Mouse (Mus musculus): ENCODE measurements around the gene Tgfb2. TPM values are rescaled to one million over a fixed set of nuclear protein-coding genes. Genes with fewer than 3 reads are reported as not detected.

Tgfb2 gene
- polyA plus RNA-seq, 1 experiment from 2014 or later = 17.2 TPM

DNA sequence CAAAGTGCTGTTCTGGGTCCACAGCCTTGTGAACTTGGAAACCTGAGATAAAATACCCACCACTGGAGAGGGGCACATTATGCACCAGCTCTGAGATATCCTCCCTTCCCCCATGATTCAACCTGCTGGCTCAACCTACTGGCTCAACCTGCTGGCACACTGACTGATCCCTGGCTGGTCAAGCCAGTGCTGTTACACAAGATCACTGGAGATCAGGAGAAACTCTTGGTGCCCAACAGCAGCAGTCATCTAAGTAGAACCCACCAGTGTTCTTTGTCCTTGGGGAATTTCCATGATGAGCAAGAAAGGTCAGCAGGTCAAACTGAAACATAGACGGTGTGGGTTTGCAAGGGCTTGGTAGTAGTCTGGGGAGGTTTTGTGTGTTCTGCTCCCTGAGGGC, 49.6 kb downstream of the Tgfb2 start:
- Histone ChIP-seq H3K27ac (ENCODE audit: low read depth, low read length) (no peak overlapping the region), H3K4me1 (replicated peaks; ENCODE audit: control insufficient read depth, insufficient read depth, low read length) (0 out of 2 replicates have a peak, but pooled peaks cover 2% of the 10 kb centered on the region), H3K27me3 (ENCODE audit: control insufficient read depth, insufficient read depth, low read length) (no peaks in the 10 kb centered on the region), H3K9me3 (ENCODE audit: control insufficient read depth, low read length) (no peaks in the 10 kb centered on the region), H3K9ac (ENCODE audit: low read length) (no peak overlapping the region), H3K36me3 (ENCODE audit: control insufficient read depth, insufficient read depth, low read length) (no peaks in the 10 kb centered on the region), H3K4me3 (ENCODE audit: low read depth, low read length) (no peak overlapping the region), H3K4me2 (ENCODE audit: low read depth, low read length, severe bottlenecking) (no peak overlapping the region)
- no peak for DNase-seq (ENCODE audit: low spot score)
- 83% methylated on average over 1 of the region's 1 CpGs for WGBS
- no peak for ATAC-seq (replicated peaks; ENCODE audit: low FRiP score)

DNA sequence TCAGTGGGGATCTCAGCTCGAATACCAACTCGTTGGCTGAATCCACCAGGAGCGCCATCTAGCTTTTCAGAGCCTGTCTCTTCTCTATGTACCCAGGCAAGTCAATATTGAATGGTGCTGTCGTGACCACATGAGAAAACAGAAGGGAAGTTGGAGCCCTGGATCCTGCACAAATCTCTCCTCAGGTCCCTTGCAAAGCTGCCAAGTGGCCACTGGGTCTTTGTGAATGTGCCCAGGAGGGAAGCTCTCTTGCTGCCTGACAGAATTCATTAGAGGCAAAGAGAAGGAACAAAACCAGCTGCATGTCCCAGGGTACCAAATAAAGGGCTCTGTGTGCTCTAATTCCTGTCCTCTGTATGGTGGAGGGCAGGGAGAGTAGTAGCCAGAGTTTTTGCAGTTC, 50.7 kb downstream of the Tgfb2 start:
- Histone ChIP-seq H3K27ac (ENCODE audit: low read depth, low read length) (no peak overlapping the region), H3K4me1 (replicated peaks; ENCODE audit: control insufficient read depth, insufficient read depth, low read length) (0 out of 2 replicates have a peak, but pooled peaks cover 2% of the 10 kb centered on the region), H3K4me3 (ENCODE audit: low read depth, low read length) (no peak overlapping the region), H3K9ac (ENCODE audit: low read length) (no peak overlapping the region), H3K9me3 (ENCODE audit: control insufficient read depth, low read length) (no peaks in the 10 kb centered on the region), H3K27me3 (ENCODE audit: control insufficient read depth, insufficient read depth, low read length) (no peaks in the 10 kb centered on the region), H3K4me2 (ENCODE audit: low read depth, low read length, severe bottlenecking) (no peak overlapping the region), H3K36me3 (ENCODE audit: control insufficient read depth, insufficient read depth, low read length) (no peaks in the 10 kb centered on the region)
- ATAC-seq (replicated peaks; ENCODE audit: low FRiP score) (0 out of 2 replicates have a peak, but pooled peaks have one; percentile 51), DNase-seq (ENCODE audit: low spot score) (no peak)
- WGBS = 49% methylated on average over 4 of the region's 4 CpGs

DNA sequence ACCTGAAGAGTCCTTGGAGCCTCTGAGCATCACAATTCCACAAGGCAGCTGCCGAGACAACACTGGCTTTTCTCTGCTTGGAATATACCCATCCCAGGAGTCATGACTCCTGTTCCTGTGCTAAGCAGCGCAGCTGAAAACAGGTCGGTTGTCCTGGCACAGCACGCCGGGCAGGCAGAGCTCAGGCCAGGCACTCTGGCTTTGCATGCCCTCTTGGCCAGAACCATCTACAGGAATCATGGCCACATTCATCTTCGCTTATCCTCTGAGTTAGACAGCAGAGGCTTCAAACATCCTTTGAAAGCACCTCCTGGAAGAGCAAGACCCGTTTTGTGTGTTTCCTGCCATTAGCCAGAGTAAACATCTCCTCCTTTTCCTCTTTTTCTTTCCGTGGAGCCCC, 53.6 kb downstream of the Tgfb2 start:
- 87% methylated on average over 8 of the region's 8 CpGs for WGBS
- H3K4me1 ChIP-seq (replicated peaks; ENCODE audit: control insufficient read depth, insufficient read depth, low read length) = no peaks in the 10 kb centered on the region
- no peak overlapping the region for H3K27ac ChIP-seq (ENCODE audit: low read depth, low read length)
- ATAC-seq (replicated peaks; ENCODE audit: low FRiP score) (no peak), DNase-seq (ENCODE audit: low spot score) (no peak)
- H3K4me3 ChIP-seq (ENCODE audit: low read depth, low read length) = no peak overlapping the region
- H3K9ac ChIP-seq (ENCODE audit: low read length) = no peak overlapping the region
- no peaks in the 10 kb centered on the region for H3K27me3 ChIP-seq (ENCODE audit: control insufficient read depth, insufficient read depth, low read length)
- H3K9me3 ChIP-seq (ENCODE audit: control insufficient read depth, low read length) = no peaks in the 10 kb centered on the region
- no peak overlapping the region for H3K4me2 ChIP-seq (ENCODE audit: low read depth, low read length, severe bottlenecking)
- H3K36me3 ChIP-seq (ENCODE audit: control insufficient read depth, insufficient read depth, low read length) = no peaks in the 10 kb centered on the region

DNA sequence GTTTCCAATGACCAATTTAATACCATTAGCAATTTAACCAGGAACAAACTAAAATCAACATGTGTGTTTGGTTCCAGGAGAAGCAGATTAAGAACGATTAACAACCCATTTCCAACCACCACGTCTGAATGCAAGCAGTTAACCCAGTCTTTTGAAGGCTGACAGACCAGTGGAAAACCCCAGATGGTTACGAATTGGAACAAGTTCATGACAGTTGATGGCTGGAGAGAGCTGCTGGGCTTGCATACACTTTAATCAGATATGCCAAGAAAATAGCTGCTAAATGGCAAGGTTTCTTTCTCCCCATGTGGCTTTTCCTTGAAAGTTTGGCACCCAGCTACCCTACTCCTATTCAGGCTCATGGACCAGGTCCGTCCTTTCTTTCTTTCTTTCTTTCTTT, 55.8 kb downstream of the Tgfb2 start:
- no peaks in the 10 kb centered on the region for H3K9me3 ChIP-seq (ENCODE audit: control insufficient read depth, low read length)
- no peaks in the 10 kb centered on the region for H3K27me3 ChIP-seq (ENCODE audit: control insufficient read depth, insufficient read depth, low read length)
- 83% methylated on average over 4 of the region's 4 CpGs for WGBS
- H3K27ac ChIP-seq (ENCODE audit: low read depth, low read length) = no peak overlapping the region
- ATAC-seq (replicated peaks; ENCODE audit: low FRiP score) (no peak), DNase-seq (ENCODE audit: low spot score) (no peak)
- H3K4me1 ChIP-seq (replicated peaks; ENCODE audit: control insufficient read depth, insufficient read depth, low read length) = no peaks in the 10 kb centered on the region
- no peak overlapping the region for H3K4me2 ChIP-seq (ENCODE audit: low read depth, low read length, severe bottlenecking)
- no peak overlapping the region for H3K9ac ChIP-seq (ENCODE audit: low read length)
- H3K4me3 ChIP-seq (ENCODE audit: low read depth, low read length) = no peak overlapping the region
- H3K36me3 ChIP-seq (ENCODE audit: control insufficient read depth, insufficient read depth, low read length) = no peaks in the 10 kb centered on the region

DNA sequence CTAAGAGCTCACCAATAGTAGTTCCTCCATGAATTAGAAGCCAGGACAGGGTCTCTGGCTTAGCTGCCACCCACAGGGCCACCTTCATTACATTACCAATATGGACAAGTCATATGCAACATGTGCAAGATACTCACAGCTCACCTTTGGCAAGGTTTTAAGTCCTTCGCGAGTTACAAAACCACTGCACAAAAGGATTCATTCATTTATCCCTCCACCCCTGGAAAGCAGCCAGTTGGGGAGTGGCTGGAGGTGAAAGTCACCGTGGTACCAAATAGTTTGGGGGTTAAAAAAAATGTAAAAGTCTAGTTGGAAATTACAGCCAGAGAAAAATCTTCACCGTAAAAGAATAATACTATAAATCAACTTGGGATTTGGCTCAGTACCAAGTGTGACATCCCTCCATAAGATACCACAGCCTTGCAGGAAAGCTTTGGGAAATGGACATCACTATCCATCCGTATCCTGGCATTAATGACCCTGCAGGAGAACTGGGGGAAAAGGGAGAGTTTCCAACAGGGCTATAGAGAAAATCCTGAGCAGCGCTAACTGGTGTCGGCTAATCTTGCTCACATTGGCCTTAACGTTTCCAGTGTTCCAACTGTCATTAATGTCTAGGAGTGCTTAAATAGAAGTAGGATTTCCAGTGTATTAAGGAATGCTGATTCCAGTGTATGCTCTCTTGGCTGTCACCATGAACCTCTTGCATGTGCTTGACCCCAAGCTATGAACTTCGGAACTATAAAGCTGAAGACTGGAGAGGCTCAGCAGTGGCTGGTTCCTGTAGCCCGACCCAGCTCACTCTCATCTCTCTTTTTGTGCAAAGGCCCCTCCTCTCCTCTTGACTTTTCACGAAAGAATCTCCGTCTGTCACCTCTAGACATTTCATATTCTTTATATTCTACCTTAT, 68.2 kb downstream of the Tgfb2 start:
- 79% methylated on average over 12 of the region's 12 CpGs for WGBS
- no peak overlapping the region for H3K4me2 ChIP-seq (ENCODE audit: low read depth, low read length, severe bottlenecking)
- no peaks in the 10 kb centered on the region for H3K9me3 ChIP-seq (ENCODE audit: control insufficient read depth, low read length)
- H3K27me3 ChIP-seq (ENCODE audit: control insufficient read depth, insufficient read depth, low read length) = no peaks in the 10 kb centered on the region
- no peaks in the 10 kb centered on the region for H3K36me3 ChIP-seq (ENCODE audit: control insufficient read depth, insufficient read depth, low read length)
- H3K4me3 ChIP-seq (ENCODE audit: low read depth, low read length) = no peak overlapping the region
- no peaks in the 10 kb centered on the region for H3K4me1 ChIP-seq (replicated peaks; ENCODE audit: control insufficient read depth, insufficient read depth, low read length)
- ATAC-seq (replicated peaks; ENCODE audit: low FRiP score) (no peak), DNase-seq (ENCODE audit: low spot score) (no peak)
- H3K9ac ChIP-seq (ENCODE audit: low read length) = no peak overlapping the region
- no peak overlapping the region for H3K27ac ChIP-seq (ENCODE audit: low read depth, low read length)

DNA sequence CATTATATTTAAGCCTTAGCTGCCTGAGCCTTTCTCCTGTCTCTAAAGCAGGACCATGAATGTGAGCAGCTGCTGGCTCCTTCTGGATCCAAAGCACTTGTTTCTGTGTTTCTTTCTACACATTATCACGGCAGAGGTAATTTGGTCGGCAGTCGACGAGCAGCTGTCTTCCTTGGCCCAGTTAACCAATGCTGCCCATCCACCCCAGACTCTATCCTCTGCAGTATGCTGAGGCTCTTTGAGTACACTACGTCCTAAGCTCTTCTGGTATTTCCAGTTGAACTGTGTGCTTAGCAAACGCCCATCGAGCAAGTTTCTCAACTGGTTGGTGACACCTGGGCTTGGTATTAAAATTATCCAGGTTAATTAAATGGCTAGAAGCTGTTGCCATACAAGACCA, 70.7 kb downstream of the Tgfb2 start:
- ATAC-seq (replicated peaks; ENCODE audit: low FRiP score) = no peak
- Histone ChIP-seq H3K9ac (ENCODE audit: low read length) (no peak overlapping the region), H3K27ac (ENCODE audit: low read depth, low read length) (no peak overlapping the region), H3K4me1 (replicated peaks; ENCODE audit: control insufficient read depth, insufficient read depth, low read length) (no peaks in the 10 kb centered on the region), H3K4me2 (ENCODE audit: low read depth, low read length, severe bottlenecking) (no peak overlapping the region), H3K9me3 (ENCODE audit: control insufficient read depth, low read length) (no peaks in the 10 kb centered on the region), H3K36me3 (ENCODE audit: control insufficient read depth, insufficient read depth, low read length) (no peaks in the 10 kb centered on the region), H3K27me3 (ENCODE audit: control insufficient read depth, insufficient read depth, low read length) (no peaks in the 10 kb centered on the region), H3K4me3 (ENCODE audit: low read depth, low read length) (no peak overlapping the region)
- 63% methylated on average over 7 of the region's 7 CpGs for WGBS
- no peak for DNase-seq (ENCODE audit: low spot score)

DNA sequence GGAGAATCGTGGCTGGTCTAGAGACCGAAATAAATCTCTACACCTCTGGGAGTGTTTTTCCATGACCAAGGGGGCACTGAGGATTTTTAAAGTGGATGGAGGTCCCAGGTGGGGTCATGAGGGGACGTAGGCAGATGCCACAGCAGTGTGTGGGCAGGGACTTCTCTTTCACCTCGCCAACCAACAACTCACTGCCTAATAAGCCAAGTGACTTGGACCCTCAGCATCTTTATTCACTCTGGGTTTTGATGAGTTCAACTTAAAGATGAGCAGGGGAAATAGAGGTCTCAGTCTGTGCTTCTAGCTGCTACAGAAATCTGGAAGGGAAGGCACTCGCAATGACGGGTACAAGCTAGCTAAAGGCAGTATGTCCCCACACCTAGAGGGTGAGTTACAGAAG, 74.3 kb downstream of the Tgfb2 start:
- H3K9ac ChIP-seq (ENCODE audit: low read length) = no peak overlapping the region
- DNase-seq (ENCODE audit: low spot score) (peak; percentile 16), ATAC-seq (replicated peaks; ENCODE audit: low FRiP score) (no peak)
- H3K9me3 ChIP-seq (ENCODE audit: control insufficient read depth, low read length) = no peaks in the 10 kb centered on the region
- no peak overlapping the region for H3K4me3 ChIP-seq (ENCODE audit: low read depth, low read length)
- H3K4me1 ChIP-seq (replicated peaks; ENCODE audit: control insufficient read depth, insufficient read depth, low read length) = no peaks in the 10 kb centered on the region
- H3K27me3 ChIP-seq (ENCODE audit: control insufficient read depth, insufficient read depth, low read length) = no peaks in the 10 kb centered on the region
- no peaks in the 10 kb centered on the region for H3K36me3 ChIP-seq (ENCODE audit: control insufficient read depth, insufficient read depth, low read length)
- WGBS = 93% methylated on average over 6 of the region's 6 CpGs
- H3K4me2 ChIP-seq (ENCODE audit: low read depth, low read length, severe bottlenecking) = no peak overlapping the region
- H3K27ac ChIP-seq (ENCODE audit: low read depth, low read length) = no peak overlapping the region

DNA sequence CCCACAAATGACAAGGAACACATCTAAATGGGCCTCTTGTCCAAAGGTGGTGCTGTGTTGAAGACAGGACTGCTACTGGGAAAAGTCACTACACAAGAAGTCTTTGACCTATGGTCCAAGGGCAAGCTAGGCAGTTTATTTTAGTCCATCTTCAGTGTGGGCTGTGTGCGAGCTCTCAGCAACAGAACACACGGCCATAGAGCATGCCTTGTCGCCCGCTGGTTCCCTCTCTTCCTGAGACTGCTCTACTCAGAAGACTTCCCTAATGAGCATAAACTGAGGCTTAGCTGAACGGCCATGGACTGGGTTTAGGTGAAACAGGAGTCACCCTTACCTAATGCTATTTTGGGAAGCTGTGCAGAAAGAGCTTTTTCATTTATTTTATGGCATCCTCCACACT, 74.8 kb downstream of the Tgfb2 start:
- 85% methylated on average over 5 of the region's 5 CpGs for WGBS
- H3K4me1 ChIP-seq (replicated peaks; ENCODE audit: control insufficient read depth, insufficient read depth, low read length) = no peaks in the 10 kb centered on the region
- H3K27ac ChIP-seq (ENCODE audit: low read depth, low read length) = no peak overlapping the region
- H3K27me3 ChIP-seq (ENCODE audit: control insufficient read depth, insufficient read depth, low read length) = no peaks in the 10 kb centered on the region
- ATAC-seq (replicated peaks; ENCODE audit: low FRiP score) = no peak
- no peaks in the 10 kb centered on the region for H3K36me3 ChIP-seq (ENCODE audit: control insufficient read depth, insufficient read depth, low read length)
- DNase-seq (ENCODE audit: low spot score) = peak; percentile 28
- H3K4me2 ChIP-seq (ENCODE audit: low read depth, low read length, severe bottlenecking) = no peak overlapping the region
- no peak overlapping the region for H3K4me3 ChIP-seq (ENCODE audit: low read depth, low read length)
- H3K9ac ChIP-seq (ENCODE audit: low read length) = no peak overlapping the region
- H3K9me3 ChIP-seq (ENCODE audit: control insufficient read depth, low read length) = no peaks in the 10 kb centered on the region

DNA sequence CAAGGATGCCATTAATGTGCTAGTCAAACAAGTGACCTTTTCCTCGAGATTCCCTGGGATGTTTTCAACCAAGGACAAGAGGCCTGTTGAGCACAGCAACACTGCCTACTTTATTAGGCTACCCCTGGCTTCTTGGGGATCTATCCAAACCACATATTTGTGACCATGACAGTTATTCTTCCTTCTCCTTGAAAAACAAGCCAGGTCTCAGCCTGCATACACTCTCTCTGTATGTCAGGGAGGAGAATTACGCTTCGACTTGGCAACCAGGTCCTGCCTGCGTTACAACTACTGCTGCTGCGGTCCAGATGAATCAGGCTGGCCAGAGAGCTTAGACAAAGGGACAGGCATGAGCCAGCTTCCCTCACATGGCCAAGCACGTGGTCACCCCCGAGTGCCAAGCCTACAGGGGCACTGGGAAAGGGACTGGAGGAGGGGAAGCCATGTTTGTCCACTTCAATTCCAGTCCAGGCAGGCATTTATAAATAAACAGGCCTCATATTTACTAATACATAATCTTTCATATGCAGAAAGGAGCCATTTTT, 78.3 kb downstream of the Tgfb2 start:
- 86% methylated on average over 7 of the region's 7 CpGs for WGBS
- H3K9me3 ChIP-seq (ENCODE audit: control insufficient read depth, low read length) = no peaks in the 10 kb centered on the region
- H3K4me1 ChIP-seq (replicated peaks; ENCODE audit: control insufficient read depth, insufficient read depth, low read length) = no peaks in the 10 kb centered on the region
- no peak overlapping the region for H3K4me2 ChIP-seq (ENCODE audit: low read depth, low read length, severe bottlenecking)
- DNase-seq (ENCODE audit: low spot score) (peak; percentile 28), ATAC-seq (replicated peaks; ENCODE audit: low FRiP score) (no peak)
- no peak overlapping the region for H3K4me3 ChIP-seq (ENCODE audit: low read depth, low read length)
- H3K27me3 ChIP-seq (ENCODE audit: control insufficient read depth, insufficient read depth, low read length) = no peaks in the 10 kb centered on the region
- H3K27ac ChIP-seq (ENCODE audit: low read depth, low read length) = no peak overlapping the region
- H3K36me3 ChIP-seq (ENCODE audit: control insufficient read depth, insufficient read depth, low read length) = no peaks in the 10 kb centered on the region
- H3K9ac ChIP-seq (ENCODE audit: low read length) = no peak overlapping the region

Measured in forebrain, embryonic 11.5 days (tissue).